ENCODE assay signal across 8 mouse cellular contexts in the genomic region with DNA sequence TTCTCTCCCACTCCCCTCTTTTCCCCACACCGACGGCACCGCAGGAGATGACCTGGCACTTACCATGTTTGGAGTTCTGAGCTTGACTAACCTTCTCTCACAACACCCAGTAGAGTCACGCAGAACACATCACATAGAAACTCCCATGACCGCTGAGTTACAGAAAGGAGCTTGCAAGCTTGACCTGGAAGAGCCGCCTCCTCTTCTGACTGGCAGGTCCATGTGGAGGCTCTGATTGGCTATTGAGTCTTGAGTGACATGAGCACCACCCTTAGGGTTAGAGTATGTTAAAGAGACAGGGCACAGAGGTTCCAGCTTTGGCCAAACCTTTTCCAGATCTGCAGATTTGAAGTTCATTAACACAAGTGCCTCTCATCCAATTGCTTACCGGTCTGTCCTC. TPM values are rescaled to one million over a fixed set of nuclear protein-coding genes. Genes with fewer than 3 reads are reported as not detected.
DNase-seq lines count a peak whose midpoint lies in the region; ATAC-seq and TF ChIP-seq lines count a peak whose summit lies in the region.
"Not testable (repeated sequence)": the region's sequence is repeated elsewhere in the genome, so short reads cannot be mapped to it uniquely, and the experiment has no call there.

A gene (minus strand): TSS at position 153 of the 400 bp plus-strand sequence.

- not testable (repeated sequence) for TF ChIP-seq CTCF in kidney, postnatal 0 days (IDR thresholded peaks at IDR 0.05; ENCODE audit: low read depth); liver, adult 2 months (IDR thresholded peaks at IDR 0.05; ENCODE audit: low read depth, low read length)

- H3K27ac ChIP-seq in heart, embryonic 14.5 days (replicated peaks in 1 of 2; ENCODE audit: control insufficient read depth in 1 of 2, insufficient read depth in 1 of 2, low read depth in 2 of 2, low read length in 2 of 2); kidney, postnatal 0 days: not testable (repeated sequence)
- peak within 1 kb of the TSS; percentile 60; the same call in 1 of the 2 replicates for H3K27ac ChIP-seq in liver, adult 2 months (replicated peaks; ENCODE audit: insufficient read depth, low read depth, low read length)

- peak within 1 kb of the TSS; percentile 56; the same call in 1 of the 2 replicates for H3K9ac ChIP-seq in heart, embryonic 14.5 days (ENCODE audit: low read length)
- H3K9ac ChIP-seq in kidney, postnatal 0 days (ENCODE audit: low read depth, low read length): not testable (repeated sequence)
- H3K9ac ChIP-seq in liver, adult 2 months (ENCODE audit: low read depth, low read length): 0 out of 2 replicates have a peak within 1 kb of the TSS, but pooled peaks have one; percentile 54

- H3K36me3 ChIP-seq in erythroblast, embryonic 14.5 days (ENCODE audit: control insufficient read depth); heart, embryonic 14.5 days (ENCODE audit: control insufficient read depth, insufficient read depth, low read length); kidney, postnatal 0 days (ENCODE audit: insufficient read depth, low read length); liver, adult 2 months (ENCODE audit: control insufficient read depth, insufficient read depth, low read length): not testable (repeated sequence)

- not testable (repeated sequence) for ATAC-seq in heart, embryonic 14.5 days (ENCODE audit: insufficient number of reproducible peaks, insufficient read depth, low FRiP score, low read depth); kidney, postnatal 0 days (replicated peaks; ENCODE audit: low FRiP score, low read depth)

- WGBS in heart, embryonic 14.5 days: 0% methylated on average over 4 of the region's 7 CpGs
- 0% methylated on average over 4 of the region's 7 CpGs for WGBS in kidney, postnatal 0 days
- WGBS in liver, adult 2 months: 0% methylated on average over 7 of the region's 7 CpGs

- H3K4me3 ChIP-seq in erythroblast, embryonic 14.5 days (replicated peaks): peak within 1 kb of the TSS; percentile 55
- peak within 1 kb of the TSS; percentile 43 for H3K4me3 ChIP-seq in heart, embryonic 14.5 days (ENCODE audit: control insufficient read depth in 1 of 2, insufficient read depth in 1 of 2, low read depth in 1 of 2, low read length in 2 of 2)
- H3K4me3 ChIP-seq in kidney, postnatal 0 days (replicated peaks; ENCODE audit: low read depth, low read length): peak within 1 kb of the TSS; percentile 38
- H3K4me3 ChIP-seq in liver, adult 2 months (ENCODE audit: insufficient read depth, low read depth, low read length): peak within 1 kb of the TSS; percentile 75

- H3K27me3 ChIP-seq in erythroblast, embryonic 14.5 days (ENCODE audit: control insufficient read depth); heart, embryonic 14.5 days (ENCODE audit: control insufficient read depth, insufficient read depth, low read length); kidney, postnatal 0 days (ENCODE audit: insufficient read depth, low read length); liver, adult 2 months (ENCODE audit: control insufficient read depth, insufficient read depth, low read length): not testable (repeated sequence)

- H3K9me3 ChIP-seq in erythroblast, embryonic 14.5 days (ENCODE audit: control insufficient read depth, low read length); heart, embryonic 14.5 days (ENCODE audit: control insufficient read depth, low read length); kidney, postnatal 0 days (replicated peaks; ENCODE audit: low read length): not testable (repeated sequence)

- not testable (repeated sequence) for H3K79me2 ChIP-seq in liver, adult 2 months (ENCODE audit: control insufficient read depth, insufficient read depth, low read length)

- peak within 1 kb of the TSS; percentile 44 for H3K4me2 ChIP-seq in heart, embryonic 14.5 days (ENCODE audit: low read length)
- H3K4me2 ChIP-seq in kidney, postnatal 0 days (ENCODE audit: low read length): peak within 1 kb of the TSS; percentile 44

- TF ChIP-seq POLR2A in liver, adult 2 months (IDR thresholded peaks at IDR 0.05; ENCODE audit: extremely low read depth, insufficient read depth, low read length): not testable (repeated sequence)

- DNase-seq in 3134 (ENCODE audit: extremely low read depth, insufficient read length, low spot score): peak; percentile 52
- peak; percentile 74 to 85 for DNase-seq in adrenal gland, postnatal 36 days
- DNase-seq in kidney, postnatal 0 days (ENCODE audit: low spot score): peak; percentile 30
- peak; percentile 71 for DNase-seq in liver, adult 2 months (ENCODE audit: extremely low read depth, low read depth, low spot score)
- DNase-seq in monocyte, adult 2 months (ENCODE audit: low read depth in 1 of 2, low spot score in 2 of 2): peak; percentile 32 to 43
- DNase-seq in spleen, postnatal 14 days (ENCODE audit: low spot score in 2 of 2): peak; percentile 17 to 34

- not testable (repeated sequence) for H3K4me1 ChIP-seq in erythroblast, embryonic 14.5 days (ENCODE audit: control insufficient read depth); heart, embryonic 14.5 days (ENCODE audit: control insufficient read depth in 2 of 2, insufficient read depth in 2 of 2, low read length in 2 of 2); kidney, postnatal 0 days (replicated peaks; ENCODE audit: insufficient read depth, low read length); liver, adult 2 months (ENCODE audit: control insufficient read depth, insufficient read depth, low read length)

RNA-seq across cellular contexts. Expression of the gene that starts here (rescaled TPM):
- 10 to 100 TPM; 25.9 to 31.9 TPM for total RNA-seq in adrenal gland, postnatal 36 days (2021)
- not detected in 2 replicates for polyA plus RNA-seq in erythroblast, embryonic 14.5 days (2012)
- 27.9 TPM in 2 replicates for polyA plus RNA-seq in heart, embryonic 14.5 days (2014; fragmentation: Nextera tagmentation; extraction: Ambion mirVana)
- 22.7 and 25.4 TPM in 2 replicates for polyA plus RNA-seq in kidney, postnatal 0 days (2015; fragmentation: Nextera tagmentation; extraction: Ambion mirVana)
- total RNA-seq in liver, adult 2 months (2014; rRNA removed): 8.9 and 12.6 TPM in 2 replicates
- polyA plus RNA-seq in liver, adult 2 months (2012; rRNA removed): 0.80 and 0.97 TPM in 2 replicates

Comparison
In these comparisons a context has a peak if more than half of its experiments do, and no peak if none do; other contexts are left out.
1. RNA of the gene that starts here (polyA plus RNA-seq): 27.9 TPM in heart, embryonic 14.5 days and 22.7 to 25.4 TPM in kidney, postnatal 0 days; 0.80 to 0.97 TPM in liver, adult 2 months and not detected in erythroblast, embryonic 14.5 days; every median in the first group is over 10 times any median in the second.
2. DNase-seq: peak in every context shown above with its lines; median percentile 80 in adrenal gland, postnatal 36 days; 71 in liver, adult 2 months; 52 in 3134; 38 in monocyte, adult 2 months; 30 in kidney, postnatal 0 days; 26 in spleen, postnatal 14 days.
3. Peak in every context shown above with its lines, with median percentiles within 50 percentile points of each other: H3K4me3 ChIP-seq.